Mouse (Mus musculus): ENCODE measurements around the gene Krcc1. TPM values are rescaled to one million over a fixed set of nuclear protein-coding genes. Genes with fewer than 3 reads are reported as not detected.

The Krcc1 gene
- polyA plus RNA-seq (2015; fragmentation: Illumina TruSeq; extraction: RNeasy Lipid Tissue Mini Kit (QIAGEN cat#74804); ENCODE audit: insufficient read depth, low replicate concordance): 146 TPM

GRCm38 (mm10) chr6:71271389-71272315 is at the start of gene Krcc1:
Gene Krcc1 (plus strand): TSS chr6:71271677.

GRCm38 (mm10) chr6:71321826-71322283 is 50.4 kb downstream of the Krcc1 start, which contains the start of gene Smyd1:
Gene Smyd1 (minus strand): TSS chr6:71322233.

GRCm38 (mm10) chr6:71322491-71322921 is 51.0 kb downstream of the Krcc1 start, which contains the start of gene Cd8b1:
Gene Cd8b1 (plus strand): TSS chr6:71322788.

Other genes starting within 250 kb of the Krcc1 start
- gene Thnsl2, start 127.2 kb upstream of the Krcc1 start, polyA plus RNA-seq (2015; fragmentation: Illumina TruSeq; extraction: RNeasy Lipid Tissue Mini Kit (QIAGEN cat#74804); ENCODE audit: insufficient read depth, low replicate concordance): 1.7 TPM
- gene Fabp1, start 71.8 kb upstream of the Krcc1 start, polyA plus RNA-seq (2015; fragmentation: Illumina TruSeq; extraction: RNeasy Lipid Tissue Mini Kit (QIAGEN cat#74804); ENCODE audit: insufficient read depth, low replicate concordance): 6.0 TPM
- gene Smyd1, start 50.6 kb downstream of the Krcc1 start, polyA plus RNA-seq (2015; fragmentation: Illumina TruSeq; extraction: RNeasy Lipid Tissue Mini Kit (QIAGEN cat#74804); ENCODE audit: insufficient read depth, low replicate concordance): 2.0 TPM
- 74.2 TPM for gene Cd8b1, start 51.1 kb downstream of the Krcc1 start, polyA plus RNA-seq (2015; fragmentation: Illumina TruSeq; extraction: RNeasy Lipid Tissue Mini Kit (QIAGEN cat#74804); ENCODE audit: insufficient read depth, low replicate concordance)
- gene Cd8a, start 101.8 kb downstream of the Krcc1 start, polyA plus RNA-seq (2015; fragmentation: Illumina TruSeq; extraction: RNeasy Lipid Tissue Mini Kit (QIAGEN cat#74804); ENCODE audit: insufficient read depth, low replicate concordance): 121 TPM
- 93.6 TPM for gene Rmnd5a, start 169.0 kb downstream of the Krcc1 start, polyA plus RNA-seq (2015; fragmentation: Illumina TruSeq; extraction: RNeasy Lipid Tissue Mini Kit (QIAGEN cat#74804); ENCODE audit: insufficient read depth, low replicate concordance)
- 31.9 TPM for gene Rnf103, start 222.2 kb downstream of the Krcc1 start, polyA plus RNA-seq (2015; fragmentation: Illumina TruSeq; extraction: RNeasy Lipid Tissue Mini Kit (QIAGEN cat#74804); ENCODE audit: insufficient read depth, low replicate concordance)